Mouse (Mus musculus): Measurements from ENCODE around the gene Clpp.

Gene Clpp

GRCm38 (mm10) chr17:56990115-56990746, at the start of gene Clpp:
Gene Clpp (plus strand): TSS chr17:56990305.
- peak; percentile 96 for DNase-seq

DNA sequence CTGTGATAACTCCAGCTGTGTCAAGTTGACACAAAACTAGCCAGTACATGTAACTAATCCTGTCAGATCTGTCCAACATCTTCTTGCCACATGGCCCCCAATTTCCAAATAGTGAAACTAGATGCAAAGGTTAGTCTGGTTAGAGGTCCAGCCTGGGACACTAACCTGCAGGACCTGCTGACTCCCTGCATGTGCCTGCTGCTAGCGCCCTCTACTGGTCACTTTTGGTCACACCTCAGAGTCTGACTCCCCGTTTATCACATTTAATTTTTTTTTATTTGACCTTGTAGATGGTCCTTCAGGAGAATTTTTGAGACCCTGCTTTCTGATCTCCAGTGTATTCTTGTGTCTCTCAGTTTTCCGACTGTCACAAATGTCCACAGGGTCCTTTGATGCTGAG, 39.2 kb upstream of the Clpp start:
- DNase-seq = peak; percentile 77

GRCm38 (mm10) chr17:56952639-56953038, 37.5 kb upstream of the Clpp start:
- no peak for DNase-seq

DNA sequence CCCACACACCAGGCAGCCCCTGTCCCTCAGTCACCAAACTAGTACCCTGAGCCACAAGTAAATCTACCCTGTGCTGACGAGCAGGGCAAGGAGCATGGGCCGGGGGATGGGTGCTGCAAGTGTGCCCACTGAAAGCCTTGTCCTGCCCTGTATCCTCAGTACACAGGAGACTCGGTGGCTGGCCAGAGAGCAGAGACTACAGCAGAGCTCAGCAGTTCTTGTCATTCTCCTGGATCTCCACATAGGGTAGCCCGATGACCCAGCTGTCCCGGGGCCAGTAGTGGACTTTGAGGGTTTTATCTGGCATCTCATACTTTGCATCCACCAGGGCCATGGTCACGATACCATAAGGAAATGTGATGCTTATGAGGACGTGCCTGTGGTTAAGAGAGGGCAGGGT, 35.2 kb upstream of the Clpp start:
- DNase-seq = no peak

DNA sequence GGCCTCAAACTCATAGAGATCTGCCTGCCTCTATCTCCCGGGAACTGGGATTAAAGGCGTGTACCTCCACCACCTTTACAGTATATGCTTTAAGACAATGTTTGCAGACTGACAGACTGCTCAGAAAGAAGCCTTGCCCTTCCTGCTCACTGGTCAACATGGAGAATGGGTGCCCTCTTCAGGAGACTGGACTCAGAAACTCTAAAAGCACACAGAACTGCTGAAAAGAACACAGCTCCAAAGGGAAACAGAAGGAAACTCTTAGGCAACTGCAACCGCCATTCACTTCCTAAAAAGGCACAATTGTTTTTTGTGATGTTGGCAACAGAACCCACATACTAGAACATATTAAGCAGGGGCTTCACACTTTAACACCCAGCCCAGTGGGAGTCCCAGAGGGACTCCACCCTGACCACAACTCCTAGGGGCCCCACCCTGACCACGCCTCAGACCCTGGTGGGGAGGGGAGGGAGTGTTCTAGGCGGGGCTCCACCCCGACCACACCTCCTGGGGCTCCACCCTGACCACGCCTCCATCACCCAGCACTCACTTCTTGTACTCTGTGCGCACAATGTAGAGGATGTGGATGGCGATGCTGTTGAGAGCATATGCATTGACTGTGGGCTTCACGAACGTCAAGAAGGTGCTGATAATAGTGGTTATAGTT, 32.2 kb upstream of the Clpp start:
- peak; percentile 44 for DNase-seq

- DNase-seq = no peak
Observed at GRCm38 (mm10) chr17:56958667-56959066, 31.4 kb upstream of the Clpp start.

DNA sequence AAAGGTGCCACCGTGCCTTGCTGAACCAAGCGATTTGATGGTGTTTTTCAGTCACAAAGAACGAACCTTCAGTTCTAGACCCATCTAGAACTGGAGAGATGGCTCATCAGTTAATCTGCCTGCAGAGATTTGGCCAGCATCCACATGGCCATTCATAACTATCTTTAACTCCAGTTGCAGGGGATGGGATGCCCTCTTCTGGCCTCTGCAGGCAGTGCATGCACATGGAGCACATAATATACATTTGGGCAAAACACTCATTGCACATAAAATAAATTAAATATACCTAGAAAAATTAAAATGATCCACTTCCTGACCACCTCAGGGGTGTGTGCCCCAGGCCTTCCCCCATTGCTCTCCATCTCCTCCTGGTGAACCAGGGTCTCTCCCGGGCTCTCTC, 28.2 kb upstream of the Clpp start:
- no peak for DNase-seq

DNA sequence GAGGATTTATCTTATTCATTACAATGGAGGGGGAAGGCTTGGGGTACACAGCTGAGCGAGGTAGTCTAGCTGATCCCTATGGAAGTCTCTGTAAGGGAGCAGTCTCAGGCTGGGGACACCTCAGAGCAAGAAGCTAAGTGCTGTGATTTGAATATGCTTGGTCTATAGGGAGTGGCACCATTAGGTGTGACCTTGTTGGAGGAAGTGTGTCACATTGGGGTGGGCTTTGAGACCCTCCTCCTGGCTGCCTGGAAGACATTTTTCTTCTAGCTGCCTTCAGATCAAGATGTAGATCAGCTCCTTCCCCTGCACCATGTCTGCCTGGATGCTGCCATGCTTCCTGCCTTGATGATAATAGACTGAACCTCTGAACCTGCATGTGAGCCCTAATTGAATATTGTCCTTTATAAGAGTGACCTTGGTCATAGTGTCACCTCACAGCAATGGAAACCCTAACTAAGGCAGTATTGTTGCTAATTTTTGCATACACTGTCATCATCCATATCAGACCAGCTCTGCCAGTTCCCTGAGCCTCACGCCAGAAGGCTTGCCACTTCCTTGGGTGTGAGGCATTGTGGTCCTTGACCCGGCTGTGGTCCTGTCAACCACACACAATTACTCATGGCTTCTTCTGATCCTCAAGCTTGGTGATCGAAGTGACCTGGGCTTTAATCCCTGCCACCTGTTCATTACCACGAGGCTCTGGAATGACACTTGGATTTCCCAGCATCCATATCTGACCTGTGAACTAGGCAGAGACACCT, 27.3 kb upstream of the Clpp start:
- DNase-seq = no peak

GRCm38 (mm10) chr17:56963646-56964045, 26.5 kb upstream of the Clpp start:
- no peak for DNase-seq

DNA sequence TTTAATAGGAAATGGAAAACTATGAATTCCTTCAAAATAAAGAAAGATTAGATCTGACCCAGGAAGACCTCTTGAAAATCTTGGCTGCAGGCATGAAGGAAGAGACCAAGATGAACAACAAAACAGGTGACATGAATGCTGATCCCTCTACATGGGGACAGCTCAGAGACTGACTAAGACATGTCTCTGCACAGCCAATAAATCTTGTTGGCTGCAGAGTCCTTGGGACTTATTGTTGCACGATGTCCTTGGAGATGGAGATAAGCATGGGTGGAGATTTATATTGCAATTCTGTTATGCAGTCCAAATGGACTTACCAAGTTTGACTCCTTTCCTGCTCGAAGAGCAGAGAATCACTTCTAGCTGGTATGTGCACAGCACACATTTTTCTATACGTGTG, 20.8 kb upstream of the Clpp start:
- DNase-seq = no peak

DNA sequence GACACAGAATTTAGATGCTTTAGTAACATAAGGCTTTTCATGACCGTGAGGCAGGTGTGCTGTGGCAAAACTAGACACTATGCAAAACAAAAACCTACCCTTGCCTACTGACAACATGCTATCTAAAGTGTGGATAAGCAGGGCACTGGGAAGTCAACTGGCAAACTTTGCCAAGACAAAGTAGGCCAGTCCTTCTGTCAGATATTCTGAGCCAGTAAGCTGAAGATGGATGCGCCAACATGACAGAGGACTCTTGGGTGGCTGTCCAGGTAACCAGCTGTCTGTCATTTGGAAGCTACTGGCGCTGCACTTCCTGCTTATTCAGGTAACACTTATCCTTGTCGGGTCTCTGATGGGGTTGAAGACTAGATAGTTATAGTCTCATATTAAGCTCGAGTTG, 20.0 kb upstream of the Clpp start:
- DNase-seq = no peak

- no peak for DNase-seq
Observed at GRCm38 (mm10) chr17:56973956-56974707, 16.0 kb upstream of the Clpp start.

GRCm38 (mm10) chr17:56974708-56975240, 15.3 kb upstream of the Clpp start:
- DNase-seq = no peak

- no peak for DNase-seq
Observed at GRCm38 (mm10) chr17:56975391-56975790, 14.7 kb upstream of the Clpp start.

DNA sequence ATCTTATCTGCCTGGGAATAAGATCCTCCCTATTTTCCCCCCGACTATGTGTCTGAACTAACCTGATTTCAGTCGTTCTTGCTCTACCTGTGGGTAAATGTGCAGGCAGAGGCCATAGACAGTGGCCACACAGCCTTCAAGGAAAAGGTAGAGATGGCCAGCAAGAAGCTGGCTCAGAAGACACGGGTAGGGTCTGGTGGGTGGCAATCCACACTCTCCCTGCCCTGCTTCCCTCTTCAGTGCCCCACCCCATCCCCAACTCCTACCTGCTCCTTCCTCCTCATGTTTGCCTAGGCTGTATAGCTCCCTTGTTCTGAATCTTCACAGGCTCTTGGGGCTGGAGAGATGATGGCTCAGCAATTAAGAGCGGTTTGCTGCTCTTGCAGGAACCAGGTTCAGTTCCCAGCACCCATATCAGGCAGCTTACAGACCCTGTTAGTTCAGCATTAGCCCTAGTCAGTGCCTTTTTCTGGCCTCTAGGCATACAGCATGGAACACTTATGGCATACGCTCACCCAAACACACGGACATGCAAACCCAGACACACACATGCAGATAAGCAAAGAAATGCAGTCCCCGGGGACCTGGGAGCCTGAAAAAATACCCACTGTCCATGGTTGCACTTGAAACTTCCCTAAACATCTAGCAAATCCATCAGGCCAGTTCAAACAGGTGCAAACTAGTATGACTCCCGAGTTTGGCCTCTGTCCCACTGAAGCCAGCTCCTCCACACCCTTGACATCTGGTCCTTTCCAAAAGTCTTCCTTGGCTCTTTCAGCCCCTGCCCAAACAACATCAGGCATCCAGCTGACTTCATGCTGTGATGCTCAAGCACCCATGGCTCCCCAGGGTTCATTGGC, 13.3 kb upstream of the Clpp start:
- DNase-seq = no peak

DNA sequence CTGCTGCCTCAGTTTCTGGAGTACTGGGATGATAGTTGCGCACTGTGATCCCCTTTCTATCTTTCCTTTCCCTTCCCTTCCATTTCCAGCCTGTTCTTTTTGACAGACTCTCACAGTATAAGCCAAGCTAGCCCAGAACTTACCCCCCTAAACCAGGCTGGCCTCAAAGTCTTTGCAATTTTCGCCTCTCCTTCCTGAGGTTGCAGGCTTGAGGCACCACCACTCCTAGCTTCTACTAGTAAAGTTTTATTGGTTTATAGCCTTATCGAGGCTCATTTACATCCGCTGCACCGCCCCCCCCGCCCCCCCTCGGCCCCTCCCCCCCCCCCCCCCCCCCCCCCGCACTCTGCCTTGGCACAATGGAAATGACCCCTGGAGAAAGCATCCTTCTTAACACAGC, 10.6 kb upstream of the Clpp start:
- no peak for DNase-seq

GRCm38 (mm10) chr17:56981049-56981448, 9.1 kb upstream of the Clpp start:
- no peak for DNase-seq

DNA sequence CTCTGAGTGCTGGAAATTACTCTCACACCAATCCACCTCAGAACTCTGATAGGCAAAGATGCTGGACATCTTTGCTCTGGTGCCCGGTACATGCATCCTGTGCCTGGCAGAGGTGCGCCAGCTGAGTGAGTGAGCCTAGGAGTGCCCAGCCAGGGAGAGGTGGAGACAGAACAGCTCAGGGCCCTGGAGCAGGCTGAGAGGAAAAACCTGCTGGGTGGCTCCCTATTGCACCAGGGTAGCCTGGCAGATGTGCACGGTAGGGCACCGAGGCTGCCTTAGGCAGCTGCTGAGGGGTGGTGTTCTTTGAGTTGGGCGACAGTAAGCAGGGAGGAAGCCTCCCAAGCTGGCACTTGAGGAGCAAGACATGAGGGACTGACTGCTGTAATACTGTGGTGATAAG, 8.1 kb upstream of the Clpp start, which contains the start of gene Acer1:
TSS of gene Acer1 (minus strand) at position 114 of the 400 bp plus-strand sequence.
- no peak for DNase-seq

DNA sequence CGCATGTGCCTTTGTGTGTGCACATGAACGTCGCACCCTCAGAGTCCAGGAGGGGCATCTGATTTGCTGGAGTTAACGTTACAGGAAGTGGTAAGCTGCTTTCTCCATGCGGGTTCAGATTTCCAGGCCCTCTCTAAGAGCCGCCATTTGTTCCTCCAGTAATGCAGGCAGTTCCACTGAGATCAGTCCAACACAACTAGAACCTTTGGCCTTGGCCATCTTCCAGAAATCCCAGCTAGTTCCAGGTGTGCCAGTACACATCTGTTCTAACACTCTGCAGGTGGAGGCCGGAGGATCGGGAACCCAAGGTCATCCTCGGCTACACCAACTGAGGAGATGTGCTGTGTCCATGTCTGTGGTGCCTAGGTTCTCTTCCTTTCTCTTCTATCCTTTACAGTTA, 5.2 kb upstream of the Clpp start:
- no peak for DNase-seq

- no peak for DNase-seq
Observed at GRCm38 (mm10) chr17:56985656-56986055, 4.4 kb upstream of the Clpp start.

GRCm38 (mm10) chr17:56986105-56986805, 3.9 kb upstream of the Clpp start:
- no peak for DNase-seq

Data from thymus, postnatal 14 days (tissue).